Mouse (Mus musculus) liver, embryonic 13.5 days (tissue): ENCODE data around the gene Pitx2. TPM values are rescaled to one million over a fixed set of nuclear protein-coding genes. Genes with fewer than 3 reads are reported as not detected.

Experiments used
- ATAC-seq: fragments of 200-750 bp; cut with Nextera tagmentation; 2 replicates; pipeline ENCODE4 v1.8.0; 2017; ENCODE audit warnings: low read depth, mild to moderate bottlenecking, moderate number of reproducible peaks, moderate library complexity
- DNase-seq: peaks from one replicate; pipeline ENCODE4 v3.0.0; 2022
- H3K27ac ChIP-seq: fragments of 300-500 bp; sonication (generic); 2 replicates; pipeline ENCODE4 v1.5.1; 2015; ENCODE audit warnings: moderate library complexity, mild to moderate bottlenecking, inconsistent platforms
- H3K27me3 ChIP-seq: fragments of 300-500 bp; sonication (generic); 2 replicates; pipeline ENCODE4 v1.6.1; 2015; ENCODE audit warnings: mild to moderate bottlenecking, inconsistent platforms
- H3K36me3 ChIP-seq: fragments of 300-500 bp; sonication (generic); 2 replicates; pipeline ENCODE4 v1.6.1; 2015; ENCODE audit warnings: mild to moderate bottlenecking, inconsistent platforms
- H3K4me1 ChIP-seq: fragments of 300-500 bp; sonication (generic); replicated peaks from 2 replicates; pipeline ENCODE4 v1.6.1; 2015; ENCODE audit warnings: inconsistent platforms
- H3K4me2 ChIP-seq: fragments of 300-500 bp; sonication (generic); 2 replicates; pipeline ENCODE4 v1.6.1; 2015; ENCODE audit warnings: inconsistent platforms, mild to moderate bottlenecking, moderate library complexity
- H3K4me3 ChIP-seq: fragments of 300-500 bp; sonication (generic); replicated peaks from 2 replicates; pipeline ENCODE4 v1.5.1; 2015; ENCODE audit warnings: mild to moderate bottlenecking, inconsistent platforms
- H3K9ac ChIP-seq: fragments of 300-500 bp; sonication (generic); 2 replicates; pipeline ENCODE4 v1.6.1; 2015; ENCODE audit warnings: mild to moderate bottlenecking, inconsistent platforms
- H3K9me3 ChIP-seq: fragments of 300-500 bp; sonication (generic); replicated peaks from 2 replicates; pipeline ENCODE4 v1.6.1; 2016; ENCODE audit warnings: inconsistent platforms
- WGBS: fragments of 180-500 bp; shearing (Covaris S2); methylation state at CpG from one replicate; pipeline ENCODE4 v1.1.7; 2015; ENCODE audit not compliant: insufficient replicate concordance; 5-methylcytosine and 5-hydroxymethylcytosine counted together
- polyA plus RNA-seq: library from polyadenylated mRNA; unstranded; fragments of >200 nt; fragmentation: Nextera tagmentation; extraction: Ambion mirVana; gene quantifications from 2 replicates; pipeline ENCODE4 v1.2.1, GENCODE M21; 2015

Pitx2 gene
- polyA plus RNA-seq, 1 experiment from 2014 or later: 3.0 TPM

GRCm38 (mm10) chr3:129212807-129213206, 13.1 kb downstream of the Pitx2 start:
- H3K4me2 ChIP-seq: no peak overlapping the region
- H3K4me3 ChIP-seq: no peak overlapping the region
- 4% methylated on average over 11 of the region's 11 CpGs for WGBS

GRCm38 (mm10) chr3:129213633-129214145, 14.0 kb downstream of the Pitx2 start:
- Histone ChIP-seq H3K27ac (no peak overlapping the region), H3K27me3 (peaks cover 100% of the 10 kb centered on the region)
- WGBS: under 1% methylated on average over 39 of the region's 39 CpGs

More at GRCm38 (mm10) chr3:129212807-129213206, 13.1 kb downstream of the Pitx2 start:
- DNase-seq (no peak), ATAC-seq (no peak)
- no peak overlapping the region for H3K9ac ChIP-seq
- H3K36me3 ChIP-seq: no peaks in the 10 kb centered on the region
- H3K4me1 ChIP-seq: 0 out of 2 replicates have a peak, but pooled peaks cover 3% of the 10 kb centered on the region
- H3K27me3 ChIP-seq: peaks cover 100% of the 10 kb centered on the region
- H3K9me3 ChIP-seq: no peaks in the 10 kb centered on the region
- H3K27ac ChIP-seq: no peak overlapping the region

GRCm38 (mm10) chr3:129214146-129214665, 14.5 kb downstream of the Pitx2 start:
- Histone ChIP-seq H3K27ac (no peak overlapping the region), H3K4me1 (0 out of 2 replicates have a peak, but pooled peaks cover 3% of the 10 kb centered on the region), H3K4me3 (peak overlapping the region; percentile 56), H3K9me3 (no peaks in the 10 kb centered on the region), H3K9ac (no peak overlapping the region), H3K27me3 (peaks cover 99% of the 10 kb centered on the region), H3K36me3 (no peaks in the 10 kb centered on the region), H3K4me2 (peak overlapping the region; percentile 67)
- under 1% methylated on average over 34 of the region's 34 CpGs for WGBS
- ATAC-seq: peak; percentile 33
- no peak for DNase-seq

More at GRCm38 (mm10) chr3:129213633-129214145, 14.0 kb downstream of the Pitx2 start:
- Histone ChIP-seq H3K36me3 (no peaks in the 10 kb centered on the region), H3K9me3 (no peaks in the 10 kb centered on the region), H3K4me3 (peak overlapping the region; percentile 56), H3K9ac (no peak overlapping the region), H3K4me1 (0 out of 2 replicates have a peak, but pooled peaks cover 3% of the 10 kb centered on the region), H3K4me2 (peak overlapping the region; percentile 67)
- ATAC-seq (peak; percentile 83), DNase-seq (peak; percentile 38)

- WGBS: 2% methylated on average over 31 of the region's 31 CpGs
- no peak for DNase-seq
Measured at GRCm38 (mm10) chr3:129214666-129215161, 15.0 kb downstream of the Pitx2 start.

GRCm38 (mm10) chr3:129215241-129215750, 15.6 kb downstream of the Pitx2 start:
- no peak overlapping the region for H3K9ac ChIP-seq
- WGBS: 2% methylated on average over 26 of the region's 26 CpGs
- H3K4me1 ChIP-seq: 0 out of 2 replicates have a peak, but pooled peaks cover 3% of the 10 kb centered on the region
- DNase-seq (no peak), ATAC-seq (no peak)
- H3K27me3 ChIP-seq: peaks cover 99% of the 10 kb centered on the region
- peak overlapping the region; percentile 67 for H3K4me2 ChIP-seq
- H3K36me3 ChIP-seq: no peaks in the 10 kb centered on the region
- peak overlapping the region; percentile 56 for H3K4me3 ChIP-seq
- H3K27ac ChIP-seq: no peak overlapping the region
- no peaks in the 10 kb centered on the region for H3K9me3 ChIP-seq

More at GRCm38 (mm10) chr3:129214666-129215161, 15.0 kb downstream of the Pitx2 start:
- H3K27me3 ChIP-seq: peaks cover 99% of the 10 kb centered on the region
- ATAC-seq: no peak
- no peak overlapping the region for H3K9ac ChIP-seq
- no peaks in the 10 kb centered on the region for H3K36me3 ChIP-seq
- 0 out of 2 replicates have a peak, but pooled peaks cover 3% of the 10 kb centered on the region for H3K4me1 ChIP-seq
- H3K4me3 ChIP-seq: peak overlapping the region; percentile 56
- H3K4me2 ChIP-seq: peak overlapping the region; percentile 67
- H3K9me3 ChIP-seq: no peaks in the 10 kb centered on the region
- no peak overlapping the region for H3K27ac ChIP-seq

GRCm38 (mm10) chr3:129215751-129216331, 16.2 kb downstream of the Pitx2 start:
- H3K36me3 ChIP-seq: no peaks in the 10 kb centered on the region
- ATAC-seq (no peak), DNase-seq (no peak)
- H3K9me3 ChIP-seq: no peaks in the 10 kb centered on the region
- peaks cover 99% of the 10 kb centered on the region for H3K27me3 ChIP-seq
- WGBS: 2% methylated on average over 35 of the region's 35 CpGs
- no peak overlapping the region for H3K9ac ChIP-seq
- H3K4me3 ChIP-seq: peak overlapping the region; percentile 56
- H3K27ac ChIP-seq: no peak overlapping the region
- H3K4me2 ChIP-seq: peak overlapping the region; percentile 67; the same call in 1 of the 2 replicates
- H3K4me1 ChIP-seq: 0 out of 2 replicates have a peak, but pooled peaks cover 3% of the 10 kb centered on the region

GRCm38 (mm10) chr3:129216491-129216890, 16.8 kb downstream of the Pitx2 start:
- Histone ChIP-seq H3K4me3 (peak overlapping the region; percentile 8; the same call in 1 of the 2 replicates), H3K9ac (no peak overlapping the region), H3K27me3 (peaks cover 99% of the 10 kb centered on the region), H3K4me1 (0 out of 2 replicates have a peak, but pooled peaks cover 3% of the 10 kb centered on the region), H3K4me2 (no peak overlapping the region), H3K36me3 (no peaks in the 10 kb centered on the region), H3K27ac (no peak overlapping the region), H3K9me3 (no peaks in the 10 kb centered on the region)
- ATAC-seq: no peak
- 2% methylated on average over 9 of the region's 9 CpGs for WGBS
- DNase-seq: no peak

- ATAC-seq (no peak), DNase-seq (no peak)
- Histone ChIP-seq H3K9ac (no peak overlapping the region), H3K36me3 (no peaks in the 10 kb centered on the region), H3K27ac (no peak overlapping the region), H3K9me3 (no peaks in the 10 kb centered on the region), H3K27me3 (peaks cover 99% of the 10 kb centered on the region), H3K4me3 (peak overlapping the region; percentile 8; the same call in 1 of the 2 replicates), H3K4me2 (0 out of 2 replicates have a peak overlapping the region, but pooled peaks have one; percentile 1), H3K4me1 (0 out of 2 replicates have a peak, but pooled peaks cover 3% of the 10 kb centered on the region)
- WGBS: 2% methylated on average over 34 of the region's 34 CpGs
Measured at GRCm38 (mm10) chr3:129216911-129217561, 17.4 kb downstream of the Pitx2 start.

- H3K36me3 ChIP-seq: no peaks in the 10 kb centered on the region
- ATAC-seq (no peak), DNase-seq (no peak)
- 5% methylated on average over 12 of the region's 12 CpGs for WGBS
- H3K4me3 ChIP-seq: no peak overlapping the region
- H3K4me1 ChIP-seq: 0 out of 2 replicates have a peak, but pooled peaks cover 3% of the 10 kb centered on the region
- H3K27me3 ChIP-seq: peaks cover 99% of the 10 kb centered on the region
- H3K27ac ChIP-seq: no peak overlapping the region
- H3K4me2 ChIP-seq: no peak overlapping the region
- H3K9me3 ChIP-seq: no peaks in the 10 kb centered on the region
- H3K9ac ChIP-seq: no peak overlapping the region
Measured at GRCm38 (mm10) chr3:129217862-129218370, 18.2 kb downstream of the Pitx2 start.

- no peak for DNase-seq
- no peak overlapping the region for H3K4me3 ChIP-seq
Measured at GRCm38 (mm10) chr3:129218371-129218921, 18.8 kb downstream of the Pitx2 start.

More at GRCm38 (mm10) chr3:129218371-129218921, 18.8 kb downstream of the Pitx2 start:
- ATAC-seq: no peak
- Histone ChIP-seq H3K9me3 (no peaks in the 10 kb centered on the region), H3K36me3 (no peaks in the 10 kb centered on the region), H3K4me1 (0 out of 2 replicates have a peak, but pooled peaks cover 3% of the 10 kb centered on the region), H3K4me2 (0 out of 2 replicates have a peak overlapping the region, but pooled peaks have one; percentile 8), H3K9ac (no peak overlapping the region), H3K27ac (no peak overlapping the region), H3K27me3 (peaks cover 99% of the 10 kb centered on the region)
- 2% methylated on average over 41 of the region's 41 CpGs for WGBS
